Mouse (Mus musculus) E14TG2a.4 (cell line): ENCODE measurements around the gene Gcnt2.

Experiments
- CTCF ChIP-seq: conservative IDR thresholded peaks from 2 replicates; pipeline ENCODE4 v1.5.1; 2014; ENCODE audit warnings: low read length
- NANOG ChIP-seq: IDR thresholded peaks from 2 replicates; pipeline ENCODE4 v1.6.1; 2014; ENCODE audit warnings: borderline replicate concordance, low read length, mixed read lengths
- POU5F1 ChIP-seq: IDR thresholded peaks from 2 replicates; pipeline ENCODE4 v1.6.1; 2014; ENCODE audit warnings: low read length, borderline replicate concordance

- TF ChIP-seq CTCF = no peak
- TF ChIP-seq POU5F1 = no peak
- TF ChIP-seq NANOG = no peak
Observed at GRCm38 (mm10) chr13:40899349-40899993, 39.9 kb downstream of the Gcnt2 start.
